Mouse (Mus musculus) megakaryocyte, adult 5-6 weeks (primary cell): Measurements from ENCODE around the gene Scgb2b18. TPM values are rescaled to one million over a fixed set of nuclear protein-coding genes. Genes with fewer than 3 reads are reported as not detected.
"Not testable (repeated sequence)": the region's sequence is repeated elsewhere in the genome, so short reads cannot be mapped to it uniquely, and the experiment has no call there.

Experiments
- ATAC-seq: 2 replicates; pipeline ENCODE4 v1.8.0; 2016; ENCODE audit warnings: mild to moderate bottlenecking, inconsistent platforms; ENCODE audit not compliant: poor library complexity, severe bottlenecking
- total RNA-seq, 2 experiments: library from RNA; stranded (forward) in 1 of 2; stranded (reverse) in 1 of 2; fragments of 153-499, 151-499 nt in 1 of 2; fragments of 221-1000, 200-1000 nt in 1 of 2; gene quantifications; 2 replicates each; pipeline versions ENCODE4 v1.2.3 to v1.2.4; 2015 to 2017

Gene Scgb2b18
- total RNA-seq (2015) (not detected in 2 replicates), total RNA-seq (2017) (not detected in 2 replicates)

- not testable (repeated sequence) for ATAC-seq
Measured at GRCm38 (mm10) chr7:33173764-33174163, at the start of gene Scgb2b18. Gene Scgb2b18, minus strand, starts transcription at chr7:33173864.

- ATAC-seq = not testable (repeated sequence)
Measured at GRCm38 (mm10) chr7:33185268-33185667, 11.6 kb upstream of the Scgb2b18 start, which contains the start of gene Scgb1b18. Gene Scgb1b18, plus strand, starts transcription at chr7:33185568.

Other genes starting within 250 kb of the Scgb2b18 start
- gene Scgb2b17, start 117.3 kb downstream of the Scgb2b18 start, total RNA-seq (2015) = not detected in 2 replicates
- not detected in 2 replicates for gene Scgb2b17, start 117.3 kb downstream of the Scgb2b18 start, total RNA-seq (2017)
- not detected in 2 replicates for gene Scgb1b17, start 110.4 kb downstream of the Scgb2b18 start, total RNA-seq (2015)
- not detected in 2 replicates for gene Scgb1b17, start 110.4 kb downstream of the Scgb2b18 start, total RNA-seq (2017)
- gene Scgb1b18, start 11.7 kb upstream of the Scgb2b18 start, total RNA-seq (2015) = not detected in 2 replicates
- gene Scgb1b18, start 11.7 kb upstream of the Scgb2b18 start, total RNA-seq (2017) = not detected in 2 replicates
- gene Scgb2b19, start 106.5 kb upstream of the Scgb2b18 start, total RNA-seq (2015) = not detected in 2 replicates
- gene Scgb2b19, start 106.5 kb upstream of the Scgb2b18 start, total RNA-seq (2017) = not detected in 2 replicates
- not detected in 2 replicates for gene Scgb1b19, start 113.4 kb upstream of the Scgb2b18 start, total RNA-seq (2015)
- gene Scgb1b19, start 113.4 kb upstream of the Scgb2b18 start, total RNA-seq (2017) = not detected in 2 replicates
- gene Scgb2b20, start 192.5 kb upstream of the Scgb2b18 start, total RNA-seq (2015) = not detected in 2 replicates
- not detected in 2 replicates for gene Scgb2b20, start 192.5 kb upstream of the Scgb2b18 start, total RNA-seq (2017)
- gene Scgb1b20, start 199.4 kb upstream of the Scgb2b18 start, total RNA-seq (2015) = not detected in 2 replicates
- not detected in 2 replicates for gene Scgb1b20, start 199.4 kb upstream of the Scgb2b18 start, total RNA-seq (2017)